Mouse (Mus musculus): ENCODE data around the gene Plvap.

GRCm38 (mm10) chr8:71476099-71476940 lies 35.2 kb downstream of the Plvap start:
- TF ChIP-seq CTCF (conservative IDR thresholded peaks at IDR 0.05; ENCODE audit: low read length), result no peak
- TF ChIP-seq POU5F1 (IDR thresholded peaks at IDR 0.05; ENCODE audit: borderline replicate concordance, low read length), result no peak
